Mouse (Mus musculus): ENCODE measurements at regions not wholly inside any gene's neighbourhood (a gene's known extent, or its start where the extent isn't known, plus 50 kb on each side); places are given as distances from the start of the nearest gene placed in this dataset.
"Not testable (repeated sequence)": the region's sequence is repeated elsewhere in the genome, so short reads cannot be mapped to it uniquely, and the experiment has no call there.

DNA sequence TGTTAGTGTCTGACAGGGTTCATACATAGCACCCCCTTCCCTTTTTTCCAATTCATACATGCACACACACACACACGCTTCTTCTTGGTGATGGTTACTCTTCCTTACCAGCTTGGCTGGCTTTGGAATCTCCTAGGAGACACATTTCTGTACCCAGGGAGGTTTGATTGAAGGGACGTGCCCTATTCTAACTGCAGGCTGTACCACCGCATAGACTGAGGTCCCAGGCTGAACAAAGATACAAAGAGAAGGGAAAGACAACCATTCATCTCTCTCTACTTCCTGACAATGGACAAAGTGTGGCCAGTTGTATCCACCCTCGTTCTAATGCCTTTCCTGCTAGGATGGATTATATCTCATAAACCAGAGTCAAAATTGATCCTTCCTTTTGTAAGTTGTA, 100.0 kb downstream of the Raet1d start:
- DNase-seq (ENCODE audit: extremely low spot score, low read depth, low spot score), result not testable (repeated sequence)

DNA sequence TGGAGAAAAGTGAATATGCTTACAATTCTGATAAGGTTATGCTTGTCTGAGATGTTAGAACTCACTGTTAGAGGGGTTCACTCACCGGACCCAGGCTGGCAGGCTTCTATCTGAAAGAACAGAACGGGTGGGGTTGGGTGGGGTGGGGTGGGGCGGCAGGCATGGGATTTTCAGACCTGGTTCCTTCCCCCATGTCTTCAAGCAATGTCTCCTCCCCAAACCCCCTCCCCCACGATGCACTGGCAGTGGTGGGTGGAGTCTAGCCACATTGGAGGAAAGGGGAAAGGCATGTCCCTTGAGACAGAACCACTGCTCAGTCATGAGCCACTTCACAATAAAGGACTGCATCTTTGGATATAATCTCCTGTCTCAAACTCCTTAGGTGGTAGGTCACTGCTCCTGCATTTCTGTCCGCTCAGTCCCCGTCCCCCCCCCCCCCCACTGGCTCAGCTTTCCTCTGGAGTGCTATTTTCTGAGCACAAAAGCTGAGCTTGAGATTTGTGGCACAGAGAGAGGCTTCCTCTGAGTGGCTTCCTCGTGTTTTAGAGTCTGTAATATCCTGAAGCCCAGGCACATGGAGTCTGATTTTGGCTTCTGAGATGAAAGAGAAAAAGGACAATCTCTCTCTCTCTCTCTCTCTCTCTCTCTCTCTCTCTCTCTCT, 100.6 kb downstream of the Raet1d start:
- DNase-seq (ENCODE audit: extremely low spot score, low read depth, low spot score), result not testable (repeated sequence)

- DNase-seq (ENCODE audit: extremely low spot score, low read depth, low spot score), result not testable (repeated sequence)
These were observed 101.2 kb downstream of the Raet1d start for GRCm38 (mm10) chr10:22461480-22462050.

GRCm38 (mm10) chr10:22471722-22472330, 111.5 kb downstream of the Raet1d start:
- not testable (repeated sequence) for DNase-seq (ENCODE audit: extremely low spot score, low read depth, low spot score)

- DNase-seq (ENCODE audit: extremely low spot score, low read depth, low spot score), result peak; percentile 22
These were observed 119.5 kb downstream of the Raet1d start for GRCm38 (mm10) chr10:22479860-22480259.

GRCm38 (mm10) chr10:22487071-22487470, 126.7 kb downstream of the Raet1d start:
- DNase-seq (ENCODE audit: extremely low spot score, low read depth, low spot score), result not testable (repeated sequence)

GRCm38 (mm10) chr10:22491806-22492347, 131.5 kb downstream of the Raet1d start:
- DNase-seq (ENCODE audit: extremely low spot score, low read depth, low spot score), result not testable (repeated sequence)

- DNase-seq (ENCODE audit: extremely low spot score, low read depth, low spot score), result no peak
These were observed 135.7 kb downstream of the Raet1d start for GRCm38 (mm10) chr10:22495975-22496496.

Measured in hindlimb bud, embryonic 11.5 days (tissue).